Mouse (Mus musculus) mesoderm, embryonic 11.5 days (tissue): Measurements from ENCODE around the gene Zfp385c.
"Not testable (repeated sequence)": the region's sequence is repeated elsewhere in the genome, so short reads cannot be mapped to it uniquely, and the experiment has no call there.

Experiments used
- DNase-seq: peaks from one replicate; pipeline ENCODE4 v3.0.0-alpha.2; 2012; ENCODE audit warnings: low read depth, low spot score

Zfp385c gene

DNA sequence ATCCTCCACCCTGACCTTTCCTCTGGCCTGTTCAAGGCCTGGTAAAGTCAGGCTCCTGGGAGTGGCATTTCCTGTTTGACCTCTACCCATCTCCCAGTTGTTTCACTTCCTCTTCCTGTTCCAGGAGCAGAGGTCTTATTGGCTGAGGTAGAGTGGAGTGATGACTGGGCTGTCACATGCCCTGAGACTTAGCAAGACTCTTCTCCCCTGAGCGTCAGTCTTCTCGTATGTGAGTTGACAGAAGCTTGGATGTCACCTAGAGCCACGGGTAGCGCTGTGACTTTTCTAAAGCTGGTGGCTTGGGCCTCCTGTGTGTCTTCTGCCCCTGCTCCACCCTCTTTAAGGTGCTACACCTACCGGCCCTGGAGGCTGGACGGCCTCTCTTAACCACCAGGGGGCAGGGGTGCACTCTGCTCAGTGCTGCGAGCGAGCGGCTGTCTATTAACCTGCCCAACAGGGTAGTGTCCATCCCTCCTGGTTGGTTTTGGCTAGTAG lies 65.5 kb downstream of the Zfp385c start:
- peak; percentile 60 for DNase-seq

DNA sequence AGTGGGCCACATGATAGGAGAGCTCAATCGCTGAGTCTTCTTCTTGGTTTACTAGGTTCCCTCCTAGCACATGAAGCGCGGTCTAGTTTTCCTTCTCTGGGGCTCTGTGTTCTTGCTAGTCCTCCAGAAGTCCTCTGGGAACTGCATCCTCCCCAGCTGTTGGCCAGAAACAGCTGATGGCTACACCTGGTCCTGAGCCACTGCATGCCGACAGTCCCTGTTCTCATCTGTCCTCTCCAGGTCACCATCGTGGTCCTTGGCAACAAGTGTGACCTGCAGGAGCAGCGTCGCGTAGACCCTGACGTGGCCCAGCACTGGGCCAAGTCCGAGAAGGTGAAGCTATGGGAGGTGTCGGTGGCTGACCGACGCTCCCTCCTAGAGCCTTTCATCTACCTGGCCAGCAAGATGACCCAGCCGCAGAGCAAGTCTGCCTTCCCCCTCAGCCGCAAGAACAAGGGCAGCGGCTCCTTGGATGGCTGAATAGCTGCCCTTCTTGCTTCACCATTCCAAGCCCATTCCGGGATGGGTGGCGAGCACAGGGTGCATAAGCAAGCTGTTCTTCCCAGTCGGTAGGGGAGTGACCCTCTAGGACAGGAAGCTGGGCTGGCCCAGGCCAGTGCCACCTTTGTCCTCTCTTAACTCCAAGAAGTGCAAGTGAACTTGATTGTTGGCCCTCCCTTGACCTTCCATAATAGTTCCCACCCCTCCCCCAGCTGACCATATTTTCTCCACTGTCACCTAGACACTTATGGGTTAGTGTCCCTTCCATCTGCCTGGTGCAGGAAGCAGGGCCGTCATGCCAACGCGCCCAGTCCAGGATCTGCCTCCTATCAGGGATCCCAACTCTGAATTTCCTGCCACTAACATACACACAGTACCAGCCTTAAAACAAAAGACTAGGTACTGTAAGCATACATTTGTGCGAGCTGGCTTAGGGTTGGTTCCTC lies 66.2 kb downstream of the Zfp385c start:
- DNase-seq, result no peak

DNA sequence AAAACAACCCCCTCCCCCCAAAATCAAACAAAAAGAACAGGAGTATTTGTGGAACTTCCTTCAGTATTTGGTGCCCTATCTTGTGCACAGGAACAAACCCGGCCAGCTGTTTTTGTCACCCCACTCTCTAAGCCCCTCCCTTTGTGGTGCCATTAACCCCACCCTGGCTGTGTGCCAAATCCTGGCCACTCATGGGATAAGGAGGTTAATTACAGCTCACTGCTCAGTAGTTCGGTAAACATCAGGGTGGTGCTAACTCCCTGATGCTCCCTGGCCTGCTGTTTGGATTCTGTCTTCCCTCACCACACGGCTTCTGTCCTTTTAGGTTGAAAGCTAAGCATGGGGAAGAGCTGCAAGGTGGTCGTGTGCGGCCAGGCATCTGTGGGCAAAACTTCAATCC lies 68.4 kb downstream of the Zfp385c start:
- no peak for DNase-seq

DNA sequence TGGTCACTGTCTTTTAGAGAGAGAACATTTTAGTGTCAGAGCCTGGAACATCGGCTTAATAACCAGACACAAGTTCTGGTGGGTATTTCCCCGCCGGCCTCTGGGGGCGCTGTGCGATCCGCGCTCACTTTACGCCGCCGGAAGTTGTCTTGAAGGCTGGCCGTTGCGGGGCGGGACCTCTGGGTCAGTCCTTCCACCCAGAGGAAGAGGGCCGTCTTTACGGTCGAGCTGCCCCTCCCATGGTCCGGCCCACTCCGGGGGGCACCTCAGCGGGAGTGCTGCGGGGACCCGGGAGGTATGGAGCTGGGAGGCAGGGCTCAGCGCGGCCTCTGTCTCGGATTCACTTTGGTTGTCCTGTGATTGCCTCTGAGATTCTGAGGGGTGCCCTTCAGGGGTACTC lies 69.5 kb downstream of the Zfp385c start:
- peak; percentile 94 for DNase-seq

DNA sequence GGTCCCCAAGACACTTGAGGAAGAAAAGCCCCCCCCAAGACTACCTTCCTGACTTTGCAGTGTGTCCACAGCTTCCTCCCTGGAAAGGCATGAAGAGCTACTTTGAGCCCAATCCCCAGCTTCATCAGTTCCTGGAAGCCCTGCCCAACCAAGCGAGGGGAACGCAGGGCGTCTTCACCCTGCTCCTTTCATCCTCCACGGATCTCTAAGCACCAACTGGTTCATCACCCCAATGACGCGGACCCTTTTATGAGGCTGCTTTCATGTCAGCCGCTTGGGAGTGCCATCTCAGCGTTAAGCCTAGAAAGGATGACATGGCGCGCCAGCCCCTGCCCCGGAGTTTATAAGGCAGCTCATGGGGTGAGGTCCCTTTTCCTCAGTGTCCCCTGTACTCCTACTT lies 72.3 kb downstream of the Zfp385c start, which contains the start of gene Dnajc7:
Gene Dnajc7 (minus strand): TSS at position 187 of the 400 bp plus-strand sequence.
- peak; percentile 70 for DNase-seq

DNA sequence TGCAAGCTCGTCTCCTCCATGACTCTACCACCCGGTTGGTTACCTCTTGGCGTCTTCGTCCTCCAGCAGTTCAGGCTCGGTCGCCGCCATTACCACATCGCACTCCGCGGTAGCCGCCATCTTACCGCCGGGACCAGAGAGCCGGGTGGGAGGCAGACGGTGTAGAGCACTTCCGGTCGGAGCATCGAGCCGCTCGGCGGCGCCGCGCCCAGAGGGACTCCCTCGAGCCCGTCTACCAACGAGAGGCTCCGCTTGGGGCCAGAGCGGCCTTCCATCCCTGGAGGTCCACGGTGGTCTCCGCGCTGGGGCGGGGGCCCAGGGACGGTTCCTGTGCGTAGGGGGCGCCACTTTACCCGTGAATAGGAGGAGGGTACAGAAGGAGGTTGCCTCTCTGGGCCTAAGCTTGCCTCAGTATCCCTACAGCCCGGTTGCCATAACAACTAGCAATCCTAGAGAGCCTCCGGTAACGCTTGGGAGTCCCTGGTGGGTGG lies 72.7 kb downstream of the Zfp385c start:
- DNase-seq, result peak; percentile 98

DNA sequence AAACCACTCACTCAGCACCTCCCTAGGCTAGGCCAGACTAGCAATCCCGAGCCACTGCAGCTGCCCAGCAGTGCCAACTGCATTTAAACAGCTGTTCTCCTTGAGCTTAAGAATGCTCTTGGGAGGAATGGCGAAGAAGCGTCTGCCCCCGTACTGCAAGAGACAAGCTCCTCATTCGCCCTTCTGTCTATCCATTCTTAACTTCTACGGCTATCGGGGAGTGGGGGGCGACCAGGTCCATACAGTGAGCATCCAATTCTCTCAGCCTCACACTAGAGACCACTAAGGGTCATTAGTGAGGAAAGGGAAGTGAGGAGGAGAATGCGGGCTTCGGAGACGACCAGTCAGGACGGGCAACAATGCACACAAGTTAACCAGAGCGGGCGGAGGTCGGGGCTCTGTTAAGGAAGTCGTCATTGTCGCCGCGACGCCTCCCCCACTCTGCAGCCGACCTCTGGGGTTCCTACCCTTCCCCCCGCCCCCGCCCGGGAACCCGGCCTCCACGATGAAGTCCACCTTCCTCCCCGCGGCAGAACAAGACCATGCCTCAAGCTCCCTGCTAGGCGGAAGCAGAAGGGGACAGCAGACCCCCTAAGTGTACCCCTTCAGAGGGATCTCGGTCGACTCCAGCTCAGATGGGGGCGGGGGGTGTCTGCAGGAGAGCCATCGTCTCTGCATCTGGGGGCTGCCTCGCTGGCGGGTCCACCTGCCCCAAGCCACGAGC lies 73.3 kb downstream of the Zfp385c start, which contains the start of gene Nkiras2:
Gene Nkiras2 (plus strand): TSS at position 484 of the 724 bp plus-strand sequence.
- DNase-seq, result peak; percentile 80

DNA sequence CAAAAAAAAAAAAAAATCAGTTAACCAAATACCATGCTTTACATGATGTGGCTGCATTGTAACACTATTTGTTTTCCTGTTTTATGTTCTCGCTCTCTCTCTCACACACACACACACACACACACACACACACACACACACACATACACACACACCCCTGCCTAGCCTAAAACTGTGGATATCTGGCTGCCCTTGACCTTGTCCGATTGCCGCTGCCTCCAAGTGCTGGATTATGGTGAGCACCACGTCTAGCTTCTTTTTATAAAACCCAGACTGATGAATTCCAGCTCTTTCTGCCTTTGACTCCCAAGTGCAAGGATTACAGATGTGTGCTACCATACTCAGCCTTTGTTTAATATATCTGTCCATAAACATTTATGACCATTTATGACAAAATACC lies 74.8 kb downstream of the Zfp385c start:
- no peak for DNase-seq

DNA sequence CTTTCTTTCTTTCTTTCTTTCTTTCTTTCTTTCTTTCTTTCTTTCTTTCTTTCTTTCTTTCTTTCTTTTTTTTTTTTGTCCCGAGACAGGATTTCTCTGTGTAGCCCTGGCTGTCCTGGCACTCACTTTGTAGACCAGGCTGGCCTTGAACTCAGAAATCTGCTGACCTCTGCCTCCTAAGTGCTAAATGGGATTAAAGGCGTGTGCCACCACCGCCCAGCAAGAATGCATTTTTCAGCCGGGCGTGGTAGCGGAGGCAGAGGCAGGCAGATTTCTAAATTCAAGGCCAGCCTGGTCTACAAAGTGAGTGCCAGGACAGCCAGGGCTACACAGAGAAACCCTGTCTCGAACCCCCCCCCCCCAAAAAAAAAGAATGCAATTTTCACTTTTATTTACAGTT lies 75.4 kb downstream of the Zfp385c start:
- DNase-seq, result not testable (repeated sequence)

DNA sequence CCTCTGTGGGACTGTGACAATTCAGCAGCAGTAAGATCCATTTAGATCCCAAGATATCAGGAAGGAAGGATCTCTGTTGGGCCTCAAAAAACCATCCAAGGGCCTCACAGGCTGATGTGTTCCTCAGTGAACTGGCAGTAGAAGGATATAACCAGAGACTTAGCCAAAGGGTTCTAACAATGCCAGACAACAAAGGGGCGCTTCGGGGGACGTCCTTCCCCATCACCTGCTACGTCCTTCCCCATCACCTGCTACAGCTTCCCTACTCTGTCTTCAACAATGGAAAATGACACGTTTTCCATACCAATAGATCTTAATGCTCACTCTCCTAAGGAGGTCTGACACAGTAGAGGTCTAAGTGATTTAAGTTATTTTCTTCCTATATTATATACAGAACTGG lies 75.9 kb downstream of the Zfp385c start:
- DNase-seq, result no peak

DNA sequence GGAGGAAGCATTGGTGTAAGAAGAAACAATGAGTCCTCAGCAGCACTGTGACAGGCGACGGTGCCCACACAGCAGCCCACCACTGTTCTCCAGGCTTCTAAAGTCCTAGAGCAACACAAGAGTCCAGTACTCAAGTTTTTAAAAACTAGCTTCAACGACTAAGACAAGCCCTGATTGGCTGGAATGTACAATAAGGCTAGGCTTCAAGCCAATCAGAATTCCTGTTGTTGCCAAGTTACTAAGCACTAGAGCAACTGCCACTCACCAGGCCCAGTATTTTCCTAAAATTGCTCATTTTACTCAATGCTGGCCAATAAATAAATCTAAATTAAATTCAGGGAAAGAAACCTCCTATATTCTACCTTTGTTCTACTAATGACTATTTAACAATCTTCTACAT lies 79.0 kb downstream of the Zfp385c start:
- DNase-seq, result peak; percentile 29

DNA sequence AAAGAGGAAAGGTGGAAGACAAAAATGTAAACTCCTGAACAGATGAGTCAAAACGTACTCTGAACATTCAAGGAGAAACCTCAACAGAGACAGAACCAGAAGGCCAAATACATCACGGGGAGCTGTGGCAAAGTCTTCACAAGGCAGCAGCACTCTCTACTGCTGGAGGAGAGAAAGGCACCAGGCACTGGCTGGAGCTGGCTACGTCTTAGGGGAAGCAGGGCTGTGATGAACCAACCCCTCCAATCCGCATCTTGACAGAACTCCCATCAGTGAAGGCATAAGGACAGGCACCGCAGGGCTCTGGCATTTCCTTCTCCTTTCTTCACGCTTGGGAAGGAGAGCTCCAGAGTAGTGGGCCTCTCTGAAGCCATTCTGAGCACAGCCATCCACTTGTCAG lies 80.6 kb downstream of the Zfp385c start:
- DNase-seq, result no peak

DNA sequence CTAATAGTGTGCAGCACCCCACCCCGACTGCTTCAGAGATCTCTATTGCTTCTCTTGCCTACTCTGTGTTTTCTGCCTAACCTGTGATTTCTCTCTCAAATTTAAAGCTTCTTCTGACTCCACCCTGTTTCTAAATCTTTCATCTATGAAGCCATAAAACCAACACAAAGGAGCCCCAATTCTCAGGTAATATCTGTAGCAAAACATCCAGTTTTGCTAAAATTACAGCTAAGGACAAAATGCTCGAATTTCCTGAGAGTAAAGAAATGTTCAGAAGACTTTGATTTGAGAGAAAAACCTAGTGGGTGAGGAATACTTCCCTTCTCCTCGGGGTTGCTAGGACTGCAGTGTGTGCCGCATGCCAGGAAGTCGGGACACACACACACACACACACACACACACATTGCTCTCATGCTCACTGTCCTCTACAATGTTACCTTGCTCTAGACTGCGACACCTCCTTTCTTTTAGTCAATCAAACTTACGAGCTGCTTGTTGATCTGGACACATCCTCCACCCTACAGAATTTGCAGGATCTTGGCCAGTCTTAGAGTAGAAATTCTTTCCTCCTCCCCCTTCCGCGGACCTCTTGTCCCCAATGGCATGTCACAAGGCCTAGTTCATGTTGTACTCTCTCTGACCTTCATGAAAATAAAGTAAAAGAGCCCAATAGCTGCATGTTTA lies 82.1 kb downstream of the Zfp385c start:
- DNase-seq, result no peak

DNA sequence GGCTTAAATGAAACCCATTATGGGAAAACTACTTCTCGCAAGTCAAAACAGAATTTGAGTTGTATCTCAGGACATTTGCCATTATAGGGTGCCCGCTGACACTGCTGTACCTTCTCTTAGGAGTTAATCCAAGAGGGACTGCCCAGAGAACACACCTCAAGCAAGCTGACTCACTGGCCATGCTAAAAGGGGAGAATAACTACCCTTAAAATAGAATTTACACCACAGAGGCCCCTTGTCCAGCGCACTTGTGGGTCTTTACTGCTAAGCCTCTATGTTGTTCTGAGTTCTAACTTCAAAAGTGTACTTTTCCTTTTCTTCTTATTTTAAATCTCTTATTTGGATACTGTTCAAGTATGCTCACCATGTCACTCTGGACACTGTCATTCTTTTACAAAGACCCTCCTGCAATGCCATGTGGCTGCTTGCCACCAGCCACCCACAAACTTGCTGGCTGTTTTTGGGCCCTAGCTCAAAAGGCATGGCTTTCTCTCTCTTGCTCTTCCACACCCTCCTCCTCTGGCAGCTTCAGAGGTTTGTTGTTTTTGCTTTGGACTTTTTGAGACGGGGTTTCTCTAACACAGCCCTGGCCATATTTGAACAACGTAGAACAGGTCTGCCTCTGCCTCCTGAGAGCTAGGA lies 82.8 kb downstream of the Zfp385c start:
- DNase-seq, result no peak

DNA sequence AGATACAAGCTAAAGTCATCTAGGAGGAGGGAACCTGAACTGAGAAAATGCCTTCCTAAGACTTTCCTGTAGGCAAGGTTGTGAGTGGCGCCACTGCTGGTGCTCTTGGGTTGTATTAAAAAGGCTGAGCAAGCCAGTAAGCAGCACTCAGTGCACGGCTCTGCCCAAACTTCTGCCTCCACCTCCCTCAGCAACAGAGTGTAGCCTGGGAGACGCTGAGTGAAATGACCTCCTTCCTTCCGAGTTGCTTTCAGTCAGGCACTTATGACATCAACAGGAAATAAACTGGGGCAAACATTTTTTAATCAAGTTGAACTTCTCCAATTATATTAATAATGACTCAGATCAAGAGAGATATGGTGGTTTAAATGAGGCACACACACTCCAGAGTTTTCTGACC lies 83.5 kb downstream of the Zfp385c start:
- no peak for DNase-seq

DNA sequence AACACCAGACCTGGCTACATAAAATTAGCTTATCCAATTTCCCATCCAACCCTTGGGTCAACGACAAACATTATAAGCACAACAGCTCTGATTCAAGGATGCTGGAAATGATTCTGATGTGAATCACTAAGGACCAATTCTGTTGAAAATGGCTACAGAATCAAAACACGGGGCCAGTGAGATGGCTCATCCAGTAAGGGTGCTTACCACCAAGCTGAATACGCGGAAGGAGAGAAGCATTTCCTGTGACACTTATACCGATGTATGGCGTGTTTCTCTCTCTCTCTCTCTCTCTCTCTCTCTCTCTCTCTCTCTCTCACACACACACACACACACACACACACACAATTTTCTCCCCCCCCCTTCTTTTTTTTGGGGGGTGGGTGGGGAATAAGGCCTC lies 85.1 kb downstream of the Zfp385c start:
- DNase-seq, result no peak

DNA sequence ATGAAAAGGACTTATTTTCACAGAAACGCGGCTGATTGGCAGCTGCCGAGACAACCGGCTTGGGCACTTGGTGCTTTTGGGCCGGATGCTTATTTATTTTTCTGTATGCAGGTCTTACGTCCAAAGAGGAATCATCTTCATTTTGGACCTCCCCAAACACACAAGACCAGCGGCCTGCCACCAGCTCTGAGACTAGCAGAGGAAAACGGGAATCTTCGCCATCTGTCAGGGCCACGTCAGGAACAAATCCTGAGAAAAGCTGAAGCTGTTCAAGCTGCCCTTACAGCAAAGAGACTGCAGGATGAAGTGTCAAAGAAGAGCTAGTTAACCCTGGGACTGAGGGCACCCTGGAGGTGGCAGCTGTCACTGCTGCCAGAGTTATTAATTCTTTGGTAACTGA lies 86.8 kb downstream of the Zfp385c start:
- no peak for DNase-seq

DNA sequence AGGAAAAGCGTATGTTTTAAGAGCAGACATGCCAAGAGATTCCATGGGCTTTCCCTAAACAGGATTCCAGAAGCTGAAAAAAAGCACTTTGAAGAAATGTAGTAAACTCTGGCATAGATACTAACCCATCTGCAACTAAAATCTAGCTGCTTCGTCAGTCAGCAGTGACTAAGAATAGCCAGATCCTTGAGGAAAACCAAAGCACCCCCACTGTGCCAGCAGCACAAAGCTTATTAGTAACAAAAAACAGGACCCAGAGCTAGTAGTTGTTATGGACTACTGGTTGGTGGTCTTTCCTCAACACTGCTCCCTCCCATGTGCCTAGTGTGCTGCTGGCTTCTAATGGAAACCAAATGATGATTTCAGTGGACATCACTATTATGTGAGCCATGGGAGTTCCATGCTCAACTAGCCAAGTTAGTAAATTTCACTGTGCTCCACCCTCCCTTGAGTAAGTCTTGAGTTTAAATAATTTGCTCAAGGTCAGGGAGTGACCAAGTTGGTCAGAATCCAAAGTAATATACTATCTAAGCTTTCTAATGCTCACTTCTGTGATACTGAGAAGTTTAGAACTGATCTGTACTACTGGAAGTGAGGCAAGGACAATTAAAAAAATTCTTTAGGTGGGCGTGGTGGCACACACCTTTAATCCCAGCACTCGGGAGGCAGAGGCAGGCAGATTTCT lies 87.8 kb downstream of the Zfp385c start:
- no peak for DNase-seq

DNA sequence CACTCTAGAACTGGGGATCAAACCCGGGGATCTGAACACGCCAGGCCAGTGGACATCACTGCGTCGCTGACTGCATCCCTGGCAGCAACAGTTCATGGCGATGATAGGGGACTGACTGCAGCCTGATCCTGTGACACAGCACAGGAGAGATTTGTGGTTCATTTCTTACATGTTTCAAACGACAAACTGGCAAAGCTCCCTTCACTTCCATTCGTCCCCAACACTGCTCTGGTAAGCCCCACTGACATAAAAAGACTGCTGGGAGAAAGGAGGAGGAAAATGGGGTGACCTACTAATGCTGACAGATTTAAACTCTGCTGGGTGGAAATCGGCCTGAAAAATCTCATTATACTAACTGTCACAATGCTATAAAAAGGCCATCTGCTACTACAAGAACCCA lies 88.4 kb downstream of the Zfp385c start:
- DNase-seq, result no peak

DNA sequence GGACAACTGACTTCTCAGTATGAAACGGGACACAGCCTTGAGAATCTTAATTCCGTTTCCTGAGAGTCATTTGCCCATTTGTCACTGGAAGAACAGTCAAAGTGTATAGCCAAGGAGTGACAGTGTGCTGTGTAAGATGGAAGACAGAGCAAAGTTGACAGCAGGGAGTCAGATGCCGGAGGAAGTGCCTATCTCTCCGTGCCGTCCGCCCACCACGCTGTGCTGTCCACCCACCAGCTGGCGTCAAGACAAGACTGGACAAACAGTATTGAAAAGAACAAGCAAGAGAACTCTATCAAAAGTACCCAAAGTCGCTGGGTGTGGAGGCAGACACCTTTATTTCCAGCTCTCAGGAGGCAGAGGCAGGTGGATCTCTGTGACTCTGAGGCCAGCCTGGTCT lies 89.1 kb downstream of the Zfp385c start:
- no peak for DNase-seq

DNA sequence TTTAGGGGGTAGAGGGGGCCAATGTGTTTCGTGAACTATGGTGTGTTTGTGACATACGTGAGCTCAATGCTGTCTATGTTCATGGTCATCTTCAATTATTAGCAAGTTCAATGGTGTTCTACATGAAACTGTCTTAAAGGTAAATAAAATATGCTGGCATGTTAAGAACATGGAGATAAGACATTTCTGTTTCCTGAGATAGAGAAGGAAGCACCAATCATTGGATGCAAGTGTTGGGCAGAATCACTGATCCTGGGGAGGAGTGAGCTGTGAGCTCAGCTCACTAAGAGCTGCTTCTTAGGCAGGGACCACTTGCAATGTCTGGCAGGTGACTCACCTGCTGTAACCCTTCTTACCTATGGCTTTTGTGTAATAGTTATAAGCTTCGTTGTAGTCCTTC lies 90.9 kb downstream of the Zfp385c start:
- no peak for DNase-seq
